Mouse (Mus musculus) thymus, postnatal 10 days (tissue): ENCODE measurements at regions not wholly inside any gene's neighbourhood (a gene's known extent, or its start where the extent isn't known, plus 50 kb on each side); places are given as distances from the start of the nearest gene placed in this dataset.

Experiments used
- DNase-seq, 2 experiments: peaks; one replicate each; pipeline ENCODE4 v3.0.0; 2021; ENCODE audit warnings: low spot score in 2 of 2

GRCm38 (mm10) chr3:132237344-132237743 is 152.3 kb downstream of the Dkk2 start:
- DNase-seq, result no peak

- no peak for DNase-seq
Observed at GRCm38 (mm10) chr3:132257834-132258233, 172.7 kb downstream of the Dkk2 start.

GRCm38 (mm10) chr3:132269641-132270040 is 184.5 kb downstream of the Dkk2 start:
- no peak for DNase-seq

GRCm38 (mm10) chr3:132274786-132275185 is 189.7 kb downstream of the Dkk2 start:
- no peak for DNase-seq

- DNase-seq, result no peak
Observed at GRCm38 (mm10) chr3:132277771-132278170, 192.7 kb downstream of the Dkk2 start.

GRCm38 (mm10) chr3:132287714-132288113 is 202.6 kb downstream of the Dkk2 start:
- no peak for DNase-seq

- no peak for DNase-seq
Observed at GRCm38 (mm10) chr3:132326961-132327360, 241.9 kb downstream of the Dkk2 start.

GRCm38 (mm10) chr3:132343625-132344024 is 258.5 kb downstream of the Dkk2 start:
- DNase-seq, result no peak

- DNase-seq, result no peak
Observed at GRCm38 (mm10) chr3:132345856-132346255, 260.8 kb downstream of the Dkk2 start.

- DNase-seq, result no peak
Observed at GRCm38 (mm10) chr3:132349602-132350001, 264.5 kb downstream of the Dkk2 start.

GRCm38 (mm10) chr3:132353204-132353603 is 268.1 kb downstream of the Dkk2 start:
- no peak for DNase-seq

GRCm38 (mm10) chr3:132359596-132359995 is 270.0 kb upstream of the Gimd1 start:
- no peak for DNase-seq

- no peak for DNase-seq
Observed at GRCm38 (mm10) chr3:132375579-132375978, 254.0 kb upstream of the Gimd1 start.

GRCm38 (mm10) chr3:132417742-132418141 is 211.9 kb upstream of the Gimd1 start:
- no peak for DNase-seq

GRCm38 (mm10) chr3:132425819-132426671 is 203.6 kb upstream of the Gimd1 start:
- no peak for DNase-seq

- DNase-seq, result no peak
Observed at GRCm38 (mm10) chr3:132427244-132427643, 202.4 kb upstream of the Gimd1 start.

GRCm38 (mm10) chr3:132428148-132428547 is 201.5 kb upstream of the Gimd1 start:
- DNase-seq, result no peak

- DNase-seq, result no peak
Observed at GRCm38 (mm10) chr3:132431805-132432204, 197.8 kb upstream of the Gimd1 start.

- no peak for DNase-seq
Observed at GRCm38 (mm10) chr3:132441226-132441625, 188.4 kb upstream of the Gimd1 start.

GRCm38 (mm10) chr3:132453927-132454326 is 175.7 kb upstream of the Gimd1 start:
- no peak for DNase-seq

- no peak for DNase-seq
Observed at GRCm38 (mm10) chr3:132462348-132462959, 167.2 kb upstream of the Gimd1 start.

- no peak for DNase-seq
Observed at GRCm38 (mm10) chr3:132471070-132471469, 158.6 kb upstream of the Gimd1 start.

- DNase-seq, result no peak
Observed at GRCm38 (mm10) chr3:132477768-132478167, 151.9 kb upstream of the Gimd1 start.
